Mouse (Mus musculus) liver, embryonic 14.5 days (tissue): ENCODE results near the gene Irf2. TPM values are rescaled to one million over a fixed set of nuclear protein-coding genes. Genes with fewer than 3 reads are reported as not detected.

ENCODE experiments used
- ATAC-seq: fragments of 200-750 bp; cut with Nextera tagmentation; 2 replicates; pipeline ENCODE4 v1.8.0; 2017; ENCODE audit warnings: moderate number of reproducible peaks, mild to moderate bottlenecking, moderate library complexity; ENCODE audit not compliant: insufficient read depth
- DNase-seq, 3 experiments: peaks; one replicate each; pipeline ENCODE4 v3.0.0-alpha.2; 2012 to 2013; ENCODE audit warnings: low read depth in 3 of 3, low spot score in 3 of 3
- H3K27ac ChIP-seq: fragments of 300-500 bp; sonication (generic); 2 replicates; pipeline ENCODE4 v1.5.1; 2014; ENCODE audit warnings: moderate library complexity, mild to moderate bottlenecking, control low read depth, inconsistent platforms
- H3K27me3 ChIP-seq: fragments of 300-500 bp; sonication (generic); 2 replicates; pipeline ENCODE4 v1.6.1; 2014; ENCODE audit warnings: mild to moderate bottlenecking, low read length, moderate library complexity; ENCODE audit not compliant: control insufficient read depth, insufficient read depth
- H3K36me3 ChIP-seq: fragments of 300-500 bp; sonication (generic); replicated peaks from 2 replicates; pipeline ENCODE4 v1.6.1; 2014; ENCODE audit warnings: low read depth; ENCODE audit not compliant: control insufficient read depth, insufficient read depth
- H3K4me1 ChIP-seq, 2 experiments: fragments of 200-500 bp in 1 of 2; fragments of 300-500 bp in 1 of 2; sonication (generic) in 1 of 2; replicated peaks; 2 replicates each; pipeline ENCODE4 v1.6.1; 2012 to 2014; ENCODE audit warnings: antibody characterized with exemption in 1 of 2, inconsistent platforms in 1 of 2, low read length in 1 of 2; ENCODE audit not compliant: control insufficient read depth in 2 of 2, insufficient read depth in 2 of 2
- H3K4me2 ChIP-seq: fragments of 300-500 bp; sonication (generic); 2 replicates; pipeline ENCODE4 v1.6.1; 2014; ENCODE audit warnings: low read depth, mild to moderate bottlenecking, control low read depth, moderate library complexity
- H3K4me3 ChIP-seq, 2 experiments: fragments of 200-500 bp in 1 of 2; fragments of 300-500 bp in 1 of 2; sonication (generic) in 1 of 2; 2 replicates each; pipeline ENCODE4 v1.5.1; 2012 to 2014; ENCODE audit warnings: low read depth in 2 of 2, low read length in 2 of 2, mild to moderate bottlenecking in 2 of 2, control low read depth in 1 of 2, inconsistent platforms in 1 of 2, moderate library complexity in 1 of 2; ENCODE audit not compliant: insufficient read depth in 1 of 2
- H3K9ac ChIP-seq: fragments of 300-500 bp; sonication (generic); replicated peaks from 2 replicates; pipeline ENCODE4 v1.6.1; 2014; ENCODE audit warnings: mild to moderate bottlenecking, control low read depth, moderate library complexity
- H3K9me3 ChIP-seq: fragments of 300-500 bp; sonication (generic); 2 replicates; pipeline ENCODE4 v1.6.1; 2016; ENCODE audit warnings: low read length, mixed read lengths; ENCODE audit not compliant: control insufficient read depth
- CTCF ChIP-seq: IDR thresholded peaks from 2 replicates; pipeline ENCODE4 v1.5.1; 2016; ENCODE audit warnings: antibody characterized with exemption, low read depth, control low read depth
- EP300 ChIP-seq: IDR thresholded peaks from 2 replicates; pipeline ENCODE4 v1.6.1; 2016; ENCODE audit warnings: antibody characterized with exemption, low read depth
- WGBS: fragments of 180-500 bp; shearing (Covaris S2); extraction: QIAGEN DNeasy Blood & Tissue Kit; methylation state at CpG from one replicate; pipeline ENCODE4 v1.1.7; 2014; ENCODE audit not compliant: insufficient replicate concordance; 5-methylcytosine and 5-hydroxymethylcytosine counted together
- polyA plus RNA-seq, 2 experiments: library from polyadenylated mRNA; depleted of rRNA in 1 of 2; stranded (reverse) in 1 of 2; unstranded in 1 of 2; fragments of >200 nt; fragmentation: Nextera tagmentation in 1 of 2; extraction: Ambion mirVana in 1 of 2; gene quantifications; 2 replicates each; pipeline versions ENCODE4 v1.2.1 to v1.2.3; 2012 to 2014

The Irf2 gene
- polyA plus RNA-seq, 2 experiments, result 5.8 to 11.8 TPM

- H3K4me2 ChIP-seq, result peak overlapping the region; percentile 91
- DNase-seq (no peak), ATAC-seq (no peak)
- no peak overlapping the region for H3K27ac ChIP-seq
- no peaks in the 10 kb centered on the region for H3K9me3 ChIP-seq
- H3K4me3 ChIP-seq, result peak overlapping the region; percentile 96 to 97; a peak in 3 of 4 replicates
- WGBS, result 42% methylated on average over 8 of the region's 8 CpGs
- no peaks in the 10 kb centered on the region for H3K27me3 ChIP-seq
- H3K4me1 ChIP-seq, result peaks cover 15 to 30% of the 10 kb centered on the region in 2 experiments
- H3K36me3 ChIP-seq, result no peaks in the 10 kb centered on the region
- TF ChIP-seq CTCF (no peak), EP300 (no peak)
- peak overlapping the region; percentile 92 for H3K9ac ChIP-seq
Measured at GRCm38 (mm10) chr8:46741991-46742690, 2.6 kb downstream of the Irf2 start.

- DNase-seq (no peak), ATAC-seq (no peak)
- no peaks in the 10 kb centered on the region for H3K36me3 ChIP-seq
- no peaks in the 10 kb centered on the region for H3K27me3 ChIP-seq
- peak overlapping the region; percentile 8; the same call in 1 of the 2 replicates for H3K4me2 ChIP-seq
- no peak overlapping the region for H3K4me3 ChIP-seq
- no peak overlapping the region for H3K9ac ChIP-seq
- no peak overlapping the region for H3K27ac ChIP-seq
- H3K9me3 ChIP-seq, result no peaks in the 10 kb centered on the region
- peaks cover 10 to 25% of the 10 kb centered on the region in 2 experiments for H3K4me1 ChIP-seq
- 43% methylated on average over 5 of the region's 5 CpGs for WGBS
- TF ChIP-seq CTCF (no peak), EP300 (no peak)
Measured at GRCm38 (mm10) chr8:46742691-46743082, 3.2 kb downstream of the Irf2 start.

- no peak for DNase-seq
- H3K4me2 ChIP-seq, result no peak overlapping the region
- peaks cover 5 to 14% of the 10 kb centered on the region in 2 experiments for H3K4me1 ChIP-seq
- H3K36me3 ChIP-seq, result no peaks in the 10 kb centered on the region
- no peak overlapping the region for H3K4me3 ChIP-seq
- no peaks in the 10 kb centered on the region for H3K27me3 ChIP-seq
- no peak for ATAC-seq
- TF ChIP-seq EP300 (no peak), CTCF (no peak)
- no peaks in the 10 kb centered on the region for H3K9me3 ChIP-seq
- H3K9ac ChIP-seq, result no peak overlapping the region
- WGBS, result 36% methylated on average over 1 of the region's 1 CpGs
- no peak overlapping the region for H3K27ac ChIP-seq
Measured at GRCm38 (mm10) chr8:46745464-46745863, 5.9 kb downstream of the Irf2 start.

GRCm38 (mm10) chr8:46747311-46747980 lies 7.9 kb downstream of the Irf2 start:
- DNase-seq (no peak), ATAC-seq (no peak)
- no peaks in the 10 kb centered on the region for H3K36me3 ChIP-seq
- no peak overlapping the region for H3K4me3 ChIP-seq
- no peak overlapping the region for H3K4me2 ChIP-seq
- H3K9me3 ChIP-seq, result no peaks in the 10 kb centered on the region
- no peaks in the 10 kb centered on the region for H3K27me3 ChIP-seq
- no peak overlapping the region for H3K27ac ChIP-seq
- H3K4me1 ChIP-seq, result peaks cover under 1 to 5% of the 10 kb centered on the region in 2 experiments; a peak in 3 of 4 replicates
- no peak overlapping the region for H3K9ac ChIP-seq
- WGBS, result 51% methylated on average over 4 of the region's 4 CpGs
- TF ChIP-seq EP300, result no peak
- no peak for TF ChIP-seq CTCF

GRCm38 (mm10) chr8:46750000-46750399 lies 10.5 kb downstream of the Irf2 start:
- ATAC-seq, result no peak
- H3K27ac ChIP-seq, result no peak overlapping the region
- no peak overlapping the region for H3K4me2 ChIP-seq
- TF ChIP-seq CTCF (no peak), EP300 (no peak)
- no peaks in the 10 kb centered on the region for H3K4me1 ChIP-seq
- no peaks in the 10 kb centered on the region for H3K9me3 ChIP-seq
- DNase-seq, result no peak
- no peak overlapping the region for H3K4me3 ChIP-seq
- H3K27me3 ChIP-seq, result no peaks in the 10 kb centered on the region
- no peaks in the 10 kb centered on the region for H3K36me3 ChIP-seq
- no peak overlapping the region for H3K9ac ChIP-seq
- WGBS, result 79% methylated on average over 5 of the region's 5 CpGs
